Mouse (Mus musculus): ENCODE measurements around the gene Smtn.
A peak's percentile ranks its signal among the peaks of the same experiment; 100 is the strongest.

Smtn gene

DNA sequence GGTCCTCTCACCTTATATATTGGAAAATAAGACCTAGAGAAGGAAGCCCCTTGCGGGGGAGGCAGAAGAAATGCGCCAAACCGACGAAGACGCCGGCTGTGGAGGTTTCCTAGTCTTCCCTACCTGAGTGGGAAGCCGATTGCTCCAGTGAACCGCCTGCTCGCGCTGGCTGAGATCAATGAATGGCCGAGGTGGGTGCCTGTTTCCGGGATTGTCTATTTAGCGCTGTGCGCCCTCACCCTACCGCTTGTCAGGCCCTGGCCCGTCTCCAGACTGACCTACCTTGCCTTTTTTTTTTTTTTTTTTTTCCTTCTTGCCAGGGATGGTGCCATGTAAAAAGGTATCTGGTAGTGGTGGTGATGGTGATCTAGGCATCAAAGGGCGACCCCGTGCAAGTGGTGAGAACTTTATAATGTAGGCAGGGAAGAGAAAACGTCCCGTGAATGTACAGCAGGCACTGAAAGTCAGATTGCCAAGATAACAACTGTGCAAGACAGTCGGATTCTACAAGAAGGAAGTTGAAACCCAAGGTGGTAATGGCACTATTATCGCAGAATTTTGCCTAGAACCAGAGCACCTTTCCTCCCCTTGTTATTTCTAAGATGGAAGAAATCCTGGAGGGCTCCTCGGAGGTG is at the start of gene Smtn:
TSS of gene Smtn (minus strand) at position 162 of the 635 bp plus-strand sequence.
- peak; percentile 41 for DNase-seq

DNA sequence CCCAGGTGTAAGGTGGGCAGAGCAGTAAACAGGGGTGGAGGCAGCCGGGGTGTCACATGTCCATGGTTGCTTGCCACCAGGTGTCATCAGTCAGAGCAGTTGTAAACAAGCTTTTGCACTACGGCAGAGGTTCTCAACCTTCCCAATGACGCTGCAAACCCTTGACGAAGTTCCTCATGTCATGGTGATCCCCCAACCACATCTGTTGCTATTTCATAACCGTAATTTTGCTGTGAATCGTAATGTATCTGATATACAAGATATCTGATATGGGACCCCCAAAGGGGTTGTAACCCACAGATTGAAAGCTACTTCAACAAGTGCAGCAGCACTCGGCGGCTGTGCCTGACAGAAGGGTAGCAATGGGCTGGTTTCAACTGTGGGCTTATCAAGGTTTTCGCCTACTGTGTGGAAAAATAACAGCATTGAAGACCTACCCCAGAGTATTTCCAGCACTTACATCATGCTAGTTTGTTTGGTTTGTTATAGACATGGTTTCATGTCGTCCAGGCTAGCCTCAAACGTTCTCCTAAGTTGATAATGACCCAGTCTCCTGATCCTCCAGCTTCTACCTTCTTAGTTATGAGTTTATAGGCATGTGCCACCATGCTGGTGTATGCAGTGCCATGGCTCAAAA is 47.7 kb upstream of the Smtn start:
- DNase-seq, result no peak

DNA sequence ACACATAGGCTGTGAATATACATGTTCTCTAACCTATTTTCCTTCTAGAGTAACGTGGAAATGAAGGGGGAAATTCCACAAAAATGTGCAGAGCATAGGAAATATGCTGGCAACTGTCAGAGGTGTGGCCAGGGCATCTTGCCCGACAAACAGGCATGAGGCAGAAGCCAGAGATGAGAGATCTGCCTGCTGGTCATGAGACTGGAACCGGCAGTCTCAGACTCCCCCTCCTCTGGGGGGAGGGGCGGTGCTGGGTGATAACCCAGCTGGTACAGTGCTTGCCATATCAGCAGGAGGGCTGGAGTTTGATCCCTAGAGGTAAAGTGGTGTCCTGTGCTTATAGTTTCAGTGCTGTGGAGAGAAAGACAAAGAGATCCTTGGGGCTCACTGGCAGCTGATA is 46.9 kb upstream of the Smtn start:
- no peak for DNase-seq

DNA sequence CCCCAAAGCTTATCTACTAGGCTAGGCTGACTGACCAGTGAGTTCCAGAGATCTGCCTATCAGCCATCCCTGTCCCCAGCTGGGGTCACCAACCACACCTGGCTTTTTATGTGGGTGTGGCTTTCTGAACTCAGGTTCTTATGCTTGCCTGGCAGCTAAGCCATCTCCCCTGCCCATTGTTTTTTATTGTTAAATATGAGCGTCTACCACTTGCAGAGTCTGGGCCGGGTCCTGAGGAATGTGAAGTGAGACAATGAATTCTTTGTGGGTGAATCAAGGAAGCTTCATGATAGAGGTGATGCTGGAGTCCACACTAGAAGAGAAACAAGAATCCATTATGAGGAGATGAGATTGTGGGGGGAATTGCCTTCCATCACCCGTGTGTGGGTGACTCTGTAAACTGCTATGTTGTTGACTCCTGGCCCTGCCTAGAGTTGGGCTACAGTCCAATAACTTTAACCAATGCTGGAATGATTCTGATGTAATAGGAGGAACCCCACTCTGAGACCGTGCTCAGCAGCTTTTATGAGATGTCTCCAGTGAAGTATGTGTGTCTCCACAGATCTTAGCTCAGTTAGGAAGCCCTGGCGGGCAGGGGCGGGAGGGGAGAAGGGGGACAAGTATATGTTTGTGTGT is 45.7 kb upstream of the Smtn start:
- DNase-seq, result no peak

DNA sequence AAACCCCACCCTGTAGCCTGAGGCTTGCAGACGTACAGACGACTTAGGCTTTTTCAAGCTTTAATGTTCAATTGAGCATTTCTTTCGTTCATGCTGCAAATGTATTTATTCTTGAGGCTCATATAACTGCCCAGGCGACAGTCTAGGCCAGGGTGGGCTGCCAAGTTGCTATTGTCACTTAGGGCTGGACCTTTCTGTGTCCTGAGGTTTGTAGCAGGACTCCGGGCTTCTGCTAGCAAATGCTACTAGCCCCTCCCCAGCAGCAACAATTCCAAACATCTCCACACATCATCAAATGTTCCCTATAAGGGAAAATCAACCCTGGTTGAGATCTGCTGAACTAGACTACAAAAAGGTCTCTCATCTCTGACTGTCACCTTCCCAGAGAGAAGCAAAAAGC is 42.7 kb upstream of the Smtn start:
- no peak for DNase-seq

DNA sequence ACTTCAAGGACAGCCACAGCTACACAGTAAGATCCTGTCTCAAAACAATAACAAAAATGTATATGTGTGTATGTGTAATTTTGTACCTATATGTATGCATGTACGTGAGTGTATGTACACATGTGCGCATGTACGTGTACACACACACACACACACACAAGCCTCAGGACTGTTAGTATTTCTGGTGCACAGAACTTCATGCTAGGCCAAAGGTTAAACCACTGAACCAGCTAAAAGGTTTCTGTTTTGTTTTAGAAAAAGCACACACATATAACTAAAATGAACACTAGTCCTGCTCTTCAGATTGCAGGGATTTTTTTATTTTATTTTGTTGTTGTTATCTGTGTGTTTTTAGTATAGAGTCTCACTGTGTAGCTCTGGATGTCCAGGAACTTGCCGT is 41.5 kb upstream of the Smtn start:
- no peak for DNase-seq

DNA sequence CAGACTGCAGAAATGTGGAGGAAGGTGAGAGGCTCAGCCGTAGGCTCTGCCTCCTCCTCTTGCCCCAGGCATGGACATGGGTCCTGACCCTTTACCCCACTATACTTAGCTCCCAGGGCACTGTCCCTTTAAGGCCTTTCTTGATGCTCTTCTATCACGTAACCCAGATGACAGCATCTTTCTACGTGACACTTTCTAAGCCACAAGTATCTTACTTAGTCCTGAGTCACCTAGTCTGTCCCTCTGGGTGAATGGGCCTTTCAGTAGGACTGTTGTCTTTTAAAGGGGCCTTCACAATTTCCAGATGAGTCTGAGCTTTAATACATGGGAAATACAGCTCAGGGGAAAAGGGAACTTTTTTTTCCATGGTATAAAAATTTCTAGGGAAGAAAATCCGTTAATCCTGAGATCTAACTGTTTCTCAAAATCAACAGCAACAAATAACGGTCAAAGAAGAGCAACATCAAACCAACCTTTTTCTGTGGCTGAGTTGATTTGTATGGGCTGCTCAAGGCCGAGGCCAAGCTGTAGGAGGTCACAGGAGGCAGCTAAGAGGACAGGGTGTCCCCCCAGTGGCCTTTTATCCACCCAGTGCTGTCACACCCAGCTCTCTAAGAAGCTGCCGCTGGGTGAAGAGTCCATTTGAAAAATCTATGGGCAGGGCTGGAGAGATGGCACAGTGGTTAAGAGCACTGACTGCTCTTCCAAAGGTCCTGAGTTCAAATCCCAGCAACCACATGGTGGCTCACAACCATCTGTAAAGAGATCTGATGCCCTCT is 40.1 kb upstream of the Smtn start:
- no peak for DNase-seq

DNA sequence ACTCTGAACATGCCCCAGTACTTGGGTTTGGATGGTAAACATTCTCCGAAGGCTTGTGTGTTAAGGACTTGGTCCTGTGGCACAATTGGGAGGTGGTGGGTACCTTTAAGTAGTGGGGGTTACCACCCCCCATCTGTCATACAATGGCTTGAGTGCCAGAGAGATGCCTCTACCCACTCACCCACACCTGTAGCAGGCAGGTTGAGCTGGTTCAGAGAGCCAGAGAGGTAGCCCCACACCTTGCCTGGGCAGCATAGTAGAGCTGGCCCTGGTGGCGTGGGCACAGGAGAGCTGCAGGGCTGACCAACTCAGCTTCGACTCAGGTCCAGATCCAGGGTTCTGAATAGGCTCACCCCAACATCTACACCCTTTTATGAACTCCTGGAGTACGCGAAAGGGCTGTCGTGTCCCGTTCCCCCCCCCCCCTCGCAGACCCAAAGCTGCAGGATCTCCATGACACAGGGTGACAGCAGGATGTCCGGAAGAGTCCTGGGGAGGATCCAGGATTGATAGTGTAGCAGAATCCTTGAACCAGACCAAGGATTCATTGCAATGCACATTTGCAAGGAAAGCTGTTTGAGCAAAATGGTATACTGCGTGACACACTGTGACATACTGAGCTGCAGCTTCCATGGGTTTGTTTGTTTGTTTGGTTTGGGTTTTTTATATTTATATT is 37.8 kb upstream of the Smtn start:
- DNase-seq, result no peak

DNA sequence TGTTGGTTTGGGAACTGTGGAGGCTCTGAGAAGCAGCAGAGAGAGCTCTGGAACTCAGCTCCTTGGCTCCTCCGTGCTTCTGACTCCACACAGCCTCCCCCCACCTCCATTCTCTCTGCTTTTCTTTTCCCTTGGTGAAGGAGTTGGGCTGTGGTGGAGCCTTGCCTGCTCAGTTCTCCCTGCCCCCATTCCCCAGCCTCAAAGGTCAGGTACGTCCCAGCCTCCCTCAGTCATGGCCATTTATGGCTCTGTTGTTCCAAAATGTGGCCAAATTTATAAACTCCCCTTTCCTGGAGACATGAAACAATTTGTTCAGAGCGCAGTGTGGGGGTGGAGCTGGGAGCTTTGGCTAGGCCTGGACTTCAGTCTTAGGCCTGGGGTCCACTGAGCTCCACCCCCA is 34.8 kb upstream of the Smtn start:
- no peak for DNase-seq

DNA sequence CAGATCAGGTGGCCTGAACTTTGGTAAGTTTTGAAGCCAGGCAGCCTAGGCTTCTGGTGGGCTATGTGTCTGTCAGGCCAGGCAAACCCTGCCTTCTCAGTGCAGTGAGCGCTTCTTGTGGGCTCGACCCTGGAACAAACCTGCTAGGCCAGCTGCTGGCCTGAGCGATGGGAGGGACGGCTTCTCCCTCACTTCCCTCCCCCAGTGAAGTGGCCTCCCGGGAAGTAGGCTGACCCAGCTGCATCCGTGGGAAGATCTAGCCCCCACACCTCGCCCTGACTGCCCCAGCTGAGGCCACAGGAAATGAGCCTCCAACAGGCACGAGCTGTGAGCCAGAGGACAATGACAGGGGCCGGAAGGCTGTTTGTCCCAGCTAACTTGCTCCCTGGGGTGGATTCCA is 32.7 kb upstream of the Smtn start:
- no peak for DNase-seq

DNA sequence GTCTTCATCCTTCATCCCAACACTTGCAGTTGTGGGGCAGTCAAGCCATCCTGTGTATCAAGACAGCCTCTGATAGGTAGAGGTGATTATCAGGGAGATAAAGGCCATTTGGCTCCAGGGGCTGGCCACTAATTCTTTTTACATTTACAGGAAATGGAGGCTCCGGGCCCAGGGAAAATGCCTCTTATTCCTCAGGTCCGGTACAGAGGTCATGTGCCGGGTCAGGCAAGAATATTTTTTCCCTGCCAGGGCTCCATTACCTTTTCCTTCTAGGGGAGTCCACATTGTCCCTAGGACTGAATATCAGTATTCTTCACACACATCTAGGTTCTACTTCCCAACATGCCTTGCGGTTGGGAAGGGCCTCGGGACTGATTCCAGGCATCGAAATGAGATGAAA is 31.8 kb upstream of the Smtn start:
- no peak for DNase-seq

DNA sequence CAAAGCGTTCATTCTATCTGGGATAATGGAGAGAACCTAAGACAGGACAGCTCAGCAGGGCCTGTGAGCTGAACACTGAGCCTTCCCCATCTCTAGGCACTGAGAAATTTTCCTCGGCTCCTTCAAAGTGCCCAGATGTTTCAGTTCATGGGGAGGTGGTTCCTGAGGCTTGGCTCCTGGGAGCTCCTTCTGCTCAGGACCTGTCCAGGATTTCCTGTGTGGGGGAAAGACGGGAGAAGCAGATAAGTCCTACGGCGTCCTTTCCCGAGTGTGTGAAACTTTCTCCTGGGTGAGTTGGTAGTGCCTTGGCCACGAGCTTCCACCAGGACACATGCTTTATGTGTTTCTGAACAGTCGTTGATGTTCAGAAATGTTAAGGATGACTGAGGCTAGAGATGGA is 29.9 kb upstream of the Smtn start:
- no peak for DNase-seq

DNA sequence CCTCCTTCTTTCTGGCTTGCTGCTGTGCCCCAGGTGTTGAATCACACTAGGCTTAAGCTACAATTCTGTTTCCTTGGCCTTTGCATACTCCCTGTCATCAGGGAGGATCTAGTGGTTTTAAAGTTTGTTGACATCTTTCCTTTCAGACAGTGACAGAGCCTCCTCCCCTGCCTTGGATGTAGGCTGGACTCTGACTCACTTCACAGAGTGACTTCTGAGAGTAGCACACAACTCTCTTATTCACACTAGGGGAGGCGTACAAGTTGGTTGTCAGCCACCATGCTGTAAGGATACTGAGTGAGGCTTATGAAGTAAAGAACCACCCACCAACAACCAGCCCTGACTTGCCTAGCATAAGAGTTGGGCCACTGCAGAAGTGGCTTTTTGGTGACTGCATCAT is 27.5 kb upstream of the Smtn start:
- no peak for DNase-seq

DNA sequence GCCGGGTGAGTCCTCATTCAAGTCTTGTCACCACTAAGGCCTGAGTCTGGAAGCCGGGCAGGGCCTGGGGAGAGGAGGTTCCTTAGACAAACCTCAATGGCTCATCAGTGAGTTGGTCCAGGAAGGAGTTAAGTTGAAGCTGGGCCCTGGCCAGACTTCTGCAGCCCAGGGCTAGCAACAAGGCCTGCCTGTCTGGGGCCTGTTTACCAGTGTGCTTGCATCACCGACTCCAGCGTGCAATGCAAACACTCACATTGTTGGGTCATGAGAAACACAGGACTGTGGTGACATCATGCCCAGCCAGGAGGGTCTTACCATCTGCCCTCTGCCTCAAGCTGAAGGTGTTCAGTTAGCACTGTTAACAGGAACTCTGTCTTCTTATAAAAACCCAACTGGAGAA is 25.6 kb upstream of the Smtn start:
- no peak for DNase-seq

DNA sequence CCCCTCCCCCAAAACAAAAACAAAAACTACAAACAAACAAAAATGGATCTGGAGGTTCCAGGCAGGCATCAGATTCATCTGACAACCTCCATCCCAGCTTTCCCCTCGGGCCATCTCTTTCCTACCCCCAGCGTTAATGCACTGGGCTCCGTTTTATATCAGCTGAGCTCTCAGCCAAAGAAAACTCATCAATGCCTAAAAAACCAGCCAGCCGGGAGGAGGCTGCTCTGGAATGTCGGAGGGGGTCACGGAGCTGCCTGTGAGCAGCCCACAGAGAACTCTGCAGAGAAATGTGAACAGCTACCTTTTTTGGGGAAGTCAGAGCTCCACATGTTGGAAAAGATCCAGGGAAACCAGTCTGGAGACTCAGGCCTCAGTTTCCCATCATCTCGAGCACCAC is 24.0 kb upstream of the Smtn start:
- no peak for DNase-seq

DNA sequence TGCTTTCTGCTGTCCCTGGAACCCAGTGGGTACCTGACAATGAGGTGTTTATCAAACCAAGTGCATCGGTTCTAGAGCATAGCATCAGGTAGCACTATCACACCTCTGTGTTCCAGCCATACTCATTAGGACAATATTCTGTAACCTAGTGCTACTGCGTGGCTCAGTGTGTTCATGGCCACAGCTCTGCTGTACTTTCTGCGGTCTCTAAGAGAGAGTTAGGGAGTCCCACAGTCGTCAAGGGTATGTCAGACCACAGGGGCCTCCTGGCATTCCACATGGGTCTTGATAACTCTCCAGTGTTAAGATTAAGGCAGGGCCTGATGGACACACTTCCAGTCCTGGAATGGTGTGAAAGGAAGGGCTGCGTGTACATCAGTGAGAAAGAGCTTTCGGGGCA is 23.4 kb upstream of the Smtn start:
- no peak for DNase-seq

DNA sequence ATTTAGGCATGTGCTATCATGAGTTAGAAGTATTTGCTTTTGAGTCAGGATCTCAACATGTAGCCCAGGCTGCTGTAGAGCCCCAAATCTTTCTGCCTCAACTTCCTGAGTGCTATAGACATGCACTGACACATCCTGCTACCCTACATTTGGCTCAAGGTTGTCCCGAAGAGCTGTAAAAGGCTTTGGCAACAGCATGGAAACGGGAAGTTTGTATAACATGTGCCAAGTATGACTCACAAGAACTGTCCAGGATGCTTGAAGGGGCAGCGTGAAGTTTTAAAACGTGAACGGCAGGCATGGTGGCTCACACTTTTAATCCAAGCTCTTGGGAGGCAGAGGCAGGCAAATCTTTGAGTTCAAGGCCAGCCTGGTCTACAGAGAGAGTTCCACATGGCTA is 19.8 kb upstream of the Smtn start:
- no peak for DNase-seq

DNA sequence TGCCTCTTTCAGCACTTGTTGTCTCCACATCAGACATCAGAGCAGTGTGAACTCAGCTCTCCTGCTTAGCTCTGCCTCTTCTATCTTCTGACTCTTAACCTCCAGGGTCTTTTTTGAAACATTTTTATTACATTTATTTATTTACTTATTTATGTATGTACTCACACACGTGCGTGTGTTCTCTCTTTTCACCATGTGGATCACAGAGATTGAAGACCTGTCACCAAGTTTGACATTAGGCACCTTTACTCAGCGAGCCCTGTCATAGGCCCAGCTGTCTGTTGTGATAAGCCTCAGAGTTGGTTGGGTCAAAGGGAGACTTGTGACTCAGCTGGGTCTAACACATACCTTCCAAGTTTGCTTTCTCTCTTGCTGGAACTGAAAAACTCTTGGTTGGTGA is 17.4 kb upstream of the Smtn start:
- DNase-seq, result no peak

DNA sequence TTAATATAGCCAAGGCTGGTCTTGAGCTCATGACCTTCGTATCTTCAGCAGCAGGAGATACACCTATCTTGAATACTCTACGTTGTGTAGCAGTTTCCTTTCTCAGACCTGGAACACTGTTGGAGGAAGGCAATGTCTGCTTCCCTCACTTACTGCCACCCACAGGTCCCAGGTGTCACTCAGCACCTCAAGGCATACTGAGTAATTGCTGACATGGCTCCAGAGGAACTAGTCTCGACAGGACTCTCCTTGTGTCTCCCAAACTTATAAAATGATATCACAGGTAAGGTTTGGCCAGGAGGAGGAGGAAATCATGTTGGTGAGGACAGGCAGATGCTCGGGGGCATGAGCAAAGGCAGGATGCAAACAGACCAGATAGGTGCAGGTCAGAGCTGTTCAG is 14.6 kb upstream of the Smtn start:
- DNase-seq, result no peak

DNA sequence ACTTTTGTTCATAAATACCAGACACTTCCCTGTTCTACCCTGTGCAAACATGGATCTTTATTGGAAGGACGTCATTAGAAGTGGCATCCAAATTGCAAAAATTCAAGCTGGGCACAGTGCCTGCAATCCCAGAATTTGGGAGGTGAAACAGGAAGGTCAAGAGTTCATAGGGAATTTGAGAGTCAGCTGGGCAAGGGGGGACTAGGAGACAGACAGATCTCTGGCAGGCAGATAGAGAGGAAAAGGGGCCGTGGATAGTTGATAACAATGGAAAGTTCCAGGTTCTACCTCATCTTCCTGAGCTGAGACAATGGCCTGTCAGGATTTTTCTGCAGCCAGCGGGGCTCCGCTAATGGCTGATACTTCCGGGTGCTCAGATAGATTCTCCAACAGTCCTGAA is 9.4 kb upstream of the Smtn start:
- DNase-seq, result no peak

DNA sequence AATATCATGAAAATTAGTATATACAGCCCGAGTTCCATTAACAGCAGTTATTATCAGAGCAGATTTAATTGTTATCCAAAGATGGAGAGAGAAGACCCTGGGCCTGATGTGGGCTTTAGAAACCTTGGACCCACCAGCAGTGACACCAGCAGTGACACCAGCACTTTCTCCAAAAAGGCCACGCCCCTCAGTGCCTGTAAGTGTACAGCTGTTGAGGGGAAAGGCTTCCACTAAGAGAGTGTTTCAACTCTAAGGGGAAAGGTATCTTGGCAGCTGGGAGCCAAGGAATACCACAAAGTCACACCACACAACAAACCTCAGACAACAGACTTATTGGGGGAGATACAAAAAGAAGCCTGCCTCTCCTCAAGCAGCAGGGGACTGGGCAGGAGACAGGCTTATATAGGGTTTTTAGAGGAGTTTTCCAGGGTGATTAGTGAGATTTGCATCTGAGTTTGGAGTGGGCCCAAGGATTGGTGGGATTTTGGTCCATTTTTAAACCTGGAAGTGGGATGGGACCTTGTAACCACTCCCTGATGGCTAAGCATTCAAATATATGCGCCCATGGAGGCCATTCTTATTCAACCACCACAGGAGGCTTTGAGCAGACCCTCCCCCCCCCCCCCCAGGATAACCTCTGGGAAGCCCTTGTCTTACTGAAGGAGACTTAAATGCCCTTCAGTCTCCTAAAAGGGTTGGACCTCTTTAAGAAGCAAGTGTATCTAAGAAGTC is 8.3 kb upstream of the Smtn start:
- no peak for DNase-seq

DNA sequence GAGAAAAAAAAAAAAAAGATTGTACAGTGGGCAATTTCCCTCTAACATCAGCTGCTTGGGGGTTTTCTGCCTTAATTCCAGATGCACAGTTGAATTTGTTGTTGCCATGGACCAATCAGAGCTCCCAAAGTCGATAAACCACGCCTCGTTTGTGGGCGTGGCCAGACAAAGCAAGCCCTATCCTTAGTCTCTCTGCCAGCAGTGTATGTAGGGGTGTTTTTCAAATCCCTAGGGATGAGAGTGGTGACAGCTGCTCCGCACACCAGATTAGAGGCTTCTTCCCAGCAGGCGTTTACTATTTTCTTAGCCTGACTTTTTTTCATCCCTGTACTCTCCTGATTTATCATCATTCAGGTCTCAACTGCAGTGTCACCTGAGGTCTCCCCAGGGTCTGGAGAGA is 7.6 kb upstream of the Smtn start:
- DNase-seq, result no peak

DNA sequence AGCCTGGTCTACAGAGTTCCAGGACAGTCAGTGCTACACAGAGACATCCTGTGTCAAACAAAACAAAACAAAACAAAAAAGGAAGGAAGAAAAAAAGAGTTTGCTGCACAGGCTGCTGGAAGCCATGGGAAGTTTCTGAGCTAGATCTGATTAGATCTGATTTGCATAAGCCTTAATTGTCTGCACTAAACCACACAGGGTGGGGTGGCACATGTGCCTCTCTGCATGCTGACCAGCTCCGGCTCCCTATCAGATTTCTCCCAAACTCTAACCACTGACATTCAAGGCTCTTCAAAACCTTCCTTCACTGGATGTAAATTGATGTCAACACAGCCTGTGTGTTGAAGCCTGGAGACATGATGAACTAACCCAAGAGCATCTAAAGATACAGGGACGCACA is 6.6 kb upstream of the Smtn start:
- no peak for DNase-seq
